Mouse (Mus musculus) gastrocnemius, postnatal 4 days (tissue): ENCODE results near the gene Tgfbr3. TPM values are rescaled to one million over a fixed set of nuclear protein-coding genes. Genes with fewer than 3 reads are reported as not detected.

ENCODE experiments used
- DNase-seq, 2 experiments: peaks; one replicate each; pipeline ENCODE4 v3.0.0; 2021 to 2022; ENCODE audit warnings: low spot score in 2 of 2, mixed read lengths in 2 of 2
- total RNA-seq, 2 experiments: library from RNA; stranded (reverse); gene quantifications; 2 replicates each; pipeline ENCODE4 v1.2.3; 2021

Gene Tgfbr3
- total RNA-seq, 2 experiments from 2014 or later: 57.1 to 57.3 TPM

GRCm38 (mm10) chr5:107213373-107214132, 75.9 kb downstream of the Tgfbr3 start:
- no peak for DNase-seq

- DNase-seq: no peak
Measured at GRCm38 (mm10) chr5:107211830-107212370, 77.5 kb downstream of the Tgfbr3 start.

DNA sequence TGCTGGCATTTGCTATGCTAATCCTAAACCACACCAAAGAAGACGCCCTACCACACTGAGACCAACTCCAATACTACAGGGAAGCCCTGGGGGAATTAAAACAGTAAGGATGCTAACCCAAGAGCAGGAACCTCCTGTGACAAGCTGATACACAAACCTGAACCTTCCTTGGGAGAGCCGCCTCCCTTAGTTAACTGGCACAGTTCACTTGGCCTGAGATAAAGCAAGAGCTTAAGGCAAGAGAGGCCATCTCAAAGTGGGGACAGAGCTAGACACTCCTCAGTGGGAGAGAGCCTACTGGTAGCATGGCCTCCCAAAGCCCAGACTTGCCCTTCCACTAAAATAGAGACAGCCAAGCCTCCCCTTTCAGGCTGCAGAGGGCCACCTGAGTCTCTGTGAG, 79.4 kb downstream of the Tgfbr3 start:
- no peak for DNase-seq

DNA sequence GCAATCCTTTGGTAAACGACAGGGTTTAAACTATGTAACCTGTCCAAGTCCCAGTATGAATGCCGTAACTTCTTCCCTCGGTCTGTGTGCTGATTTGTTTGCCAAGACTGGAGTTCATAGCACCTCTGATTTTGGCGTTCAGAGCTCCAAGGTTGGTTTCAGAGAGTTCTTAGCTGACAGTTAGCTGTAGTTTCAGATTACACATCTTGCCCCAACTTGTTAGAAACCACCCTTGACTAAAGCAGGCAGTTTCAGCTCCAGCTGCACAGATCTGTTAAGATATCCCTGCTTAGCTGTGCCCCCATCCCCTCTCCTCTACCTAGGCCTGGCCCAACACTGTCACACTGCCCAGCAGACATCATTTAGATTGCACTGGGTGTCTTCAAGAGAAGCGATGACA, 81.5 kb downstream of the Tgfbr3 start:
- DNase-seq: no peak

GRCm38 (mm10) chr5:107204306-107204705, 85.1 kb downstream of the Tgfbr3 start:
- DNase-seq: no peak

GRCm38 (mm10) chr5:107202801-107203559, 86.4 kb downstream of the Tgfbr3 start:
- no peak for DNase-seq

DNA sequence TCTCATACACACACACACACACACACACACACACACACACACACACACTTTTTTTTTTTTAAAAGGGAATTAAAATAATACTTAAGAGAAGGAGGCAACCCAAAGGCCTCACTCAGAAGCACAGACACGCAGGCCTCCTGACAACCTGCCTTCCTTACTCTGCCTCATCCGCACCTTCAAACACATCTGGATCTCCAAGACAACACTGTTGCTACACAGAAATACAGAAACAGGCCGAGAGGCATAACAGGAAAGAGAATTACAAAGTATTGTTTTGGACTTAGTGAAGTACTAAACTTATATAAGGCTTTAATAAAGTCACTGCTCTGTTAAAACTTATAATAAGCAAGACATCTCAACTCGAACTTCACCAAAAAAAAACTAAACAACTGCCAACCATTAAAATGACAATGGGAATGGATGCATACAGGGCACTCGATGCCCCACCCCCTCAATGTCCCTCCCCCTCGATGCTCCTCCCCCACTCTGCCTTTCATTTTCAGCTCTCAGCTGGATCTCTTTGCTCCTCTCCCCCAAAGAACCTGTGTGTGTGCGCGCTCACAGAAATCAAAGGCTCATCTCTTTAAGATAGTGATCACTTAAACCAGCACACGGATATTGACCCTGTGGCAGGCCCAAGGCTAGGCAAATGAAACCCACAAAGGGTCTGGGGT, 87.8 kb downstream of the Tgfbr3 start:
- DNase-seq: no peak

DNA sequence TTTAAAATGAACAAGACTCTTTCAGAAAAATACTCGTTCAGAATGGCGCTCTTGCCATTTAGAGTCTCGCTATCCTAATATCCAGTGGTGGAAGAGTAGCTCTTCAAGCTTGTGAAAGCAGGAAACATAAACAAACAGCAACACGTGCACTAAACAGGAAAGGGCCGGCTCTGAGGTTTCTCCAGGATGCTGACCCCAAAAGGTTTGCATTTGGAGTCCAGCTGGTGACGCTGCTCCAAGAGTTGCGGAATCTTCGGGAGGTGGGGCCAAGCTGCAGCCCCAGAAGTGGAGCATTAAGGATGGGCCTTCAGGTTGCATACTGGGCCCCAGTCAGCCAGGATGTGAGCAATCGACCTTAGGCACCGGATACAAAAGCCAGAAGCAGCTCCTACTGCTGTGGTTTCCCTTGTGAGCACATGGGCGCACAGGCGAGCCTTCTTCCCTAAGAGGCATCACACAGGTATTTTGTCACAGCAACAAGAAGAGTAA, 88.5 kb downstream of the Tgfbr3 start:
- DNase-seq: no peak

DNA sequence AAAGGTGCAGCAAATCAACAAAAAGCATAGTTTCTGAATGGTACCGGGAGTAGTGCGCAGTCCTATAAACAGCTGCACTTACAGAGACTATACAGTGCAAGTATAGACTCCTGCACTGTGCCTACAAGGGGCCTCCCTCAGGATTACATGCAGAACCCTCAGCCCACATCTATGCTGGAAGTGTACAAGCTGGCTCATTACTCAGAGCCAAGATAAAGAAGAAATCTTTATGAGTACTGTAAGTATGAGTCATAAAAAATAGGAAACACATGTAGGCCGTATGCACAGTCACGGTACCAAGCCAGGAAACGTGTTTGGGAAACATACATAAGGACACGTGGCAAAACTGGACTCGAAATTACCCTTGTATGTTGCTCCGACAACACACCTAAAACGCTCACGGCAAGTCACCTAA, 89.2 kb downstream of the Tgfbr3 start:
- no peak for DNase-seq

- DNase-seq: no peak
Measured at GRCm38 (mm10) chr5:107195751-107196395, 93.6 kb downstream of the Tgfbr3 start.

DNA sequence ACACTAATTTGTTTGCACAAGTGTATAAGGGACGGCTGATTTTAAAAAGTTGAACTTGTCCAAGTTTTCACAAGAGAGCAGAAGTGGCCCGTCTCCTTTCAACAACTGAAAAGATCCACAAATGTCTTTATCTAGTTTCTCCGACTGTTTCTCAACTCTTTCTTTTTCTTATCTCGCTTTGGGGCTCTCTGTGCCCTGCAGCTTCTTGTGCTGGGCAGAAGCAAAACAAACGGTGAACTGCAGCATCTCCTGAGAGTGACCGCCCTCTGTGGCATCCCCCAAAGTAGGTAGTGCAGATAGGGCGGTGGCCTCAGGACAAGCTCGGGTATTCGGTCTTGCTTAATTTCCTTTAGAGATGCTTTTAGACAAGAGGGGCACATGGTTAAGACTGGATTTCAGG, 96.3 kb downstream of the Tgfbr3 start:
- no peak for DNase-seq

- no peak for DNase-seq
Measured at GRCm38 (mm10) chr5:107192372-107192771, 97.1 kb downstream of the Tgfbr3 start.

- no peak for DNase-seq
Measured at GRCm38 (mm10) chr5:107188551-107188950, 100.9 kb downstream of the Tgfbr3 start.

- DNase-seq: no peak
Measured at GRCm38 (mm10) chr5:107186206-107186605, 103.2 kb downstream of the Tgfbr3 start.

GRCm38 (mm10) chr5:107184158-107184883, 105.1 kb downstream of the Tgfbr3 start:
- no peak for DNase-seq

GRCm38 (mm10) chr5:107183537-107183936, 105.9 kb downstream of the Tgfbr3 start:
- no peak for DNase-seq

GRCm38 (mm10) chr5:107182721-107183120, 106.7 kb downstream of the Tgfbr3 start:
- no peak for DNase-seq

DNA sequence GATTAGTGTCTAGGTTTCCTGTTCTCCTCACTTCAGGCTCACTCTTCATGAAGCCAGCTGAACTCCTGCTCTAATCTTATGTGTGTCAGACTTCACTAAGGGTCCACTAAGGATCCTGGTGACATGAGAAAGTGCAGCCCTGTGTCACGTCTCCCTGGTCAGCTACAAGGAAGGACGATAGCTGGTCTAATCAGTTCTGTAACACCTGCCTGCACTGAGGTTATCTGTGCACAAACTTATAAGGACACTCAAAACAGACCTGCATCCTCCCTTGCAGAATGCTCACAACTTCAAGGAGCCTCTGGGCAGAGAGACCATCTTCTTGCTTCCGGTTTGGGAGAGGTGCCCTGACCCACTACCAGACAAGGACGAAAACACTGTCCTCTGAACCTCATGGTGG, 107.6 kb downstream of the Tgfbr3 start:
- DNase-seq: no peak

DNA sequence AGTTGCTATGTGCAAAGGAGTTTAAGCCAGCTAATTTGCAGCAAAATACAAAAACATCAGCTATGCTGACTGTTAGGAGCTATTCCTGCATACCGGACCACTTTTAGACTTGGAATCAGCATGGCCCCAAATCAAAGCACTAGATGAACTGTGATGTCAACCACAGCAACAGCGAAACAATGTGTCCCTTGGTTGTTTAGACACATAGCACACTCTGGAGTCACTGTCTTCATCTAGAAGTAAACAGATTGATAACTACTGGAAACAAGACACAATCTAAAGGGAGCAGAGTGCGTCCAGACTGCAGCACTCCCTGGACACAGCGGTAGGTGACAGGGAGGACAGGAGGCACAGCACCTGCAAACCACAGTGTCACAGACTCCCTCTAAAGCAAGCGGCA, 110.2 kb downstream of the Tgfbr3 start:
- DNase-seq: no peak

- DNase-seq: no peak
Measured at GRCm38 (mm10) chr5:107177791-107178190, 111.6 kb downstream of the Tgfbr3 start.
